Mouse (Mus musculus) liver, embryonic 13.5 days (tissue): Measurements from ENCODE around the gene Cep70. TPM values are rescaled to one million over a fixed set of nuclear protein-coding genes. Genes with fewer than 3 reads are reported as not detected.

ENCODE experiments used
- ATAC-seq: fragments of 200-750 bp; cut with Nextera tagmentation; 2 replicates; pipeline ENCODE4 v1.8.0; 2017; ENCODE audit warnings: low read depth, mild to moderate bottlenecking, moderate number of reproducible peaks, moderate library complexity
- DNase-seq: peaks from one replicate; pipeline ENCODE4 v3.0.0; 2022
- H3K27ac ChIP-seq: fragments of 300-500 bp; sonication (generic); 2 replicates; pipeline ENCODE4 v1.5.1; 2015; ENCODE audit warnings: moderate library complexity, mild to moderate bottlenecking, inconsistent platforms
- H3K27me3 ChIP-seq: fragments of 300-500 bp; sonication (generic); 2 replicates; pipeline ENCODE4 v1.6.1; 2015; ENCODE audit warnings: mild to moderate bottlenecking, inconsistent platforms
- H3K36me3 ChIP-seq: fragments of 300-500 bp; sonication (generic); 2 replicates; pipeline ENCODE4 v1.6.1; 2015; ENCODE audit warnings: mild to moderate bottlenecking, inconsistent platforms
- H3K4me1 ChIP-seq: fragments of 300-500 bp; sonication (generic); replicated peaks from 2 replicates; pipeline ENCODE4 v1.6.1; 2015; ENCODE audit warnings: inconsistent platforms
- H3K4me2 ChIP-seq: fragments of 300-500 bp; sonication (generic); 2 replicates; pipeline ENCODE4 v1.6.1; 2015; ENCODE audit warnings: inconsistent platforms, mild to moderate bottlenecking, moderate library complexity
- H3K4me3 ChIP-seq: fragments of 300-500 bp; sonication (generic); replicated peaks from 2 replicates; pipeline ENCODE4 v1.5.1; 2015; ENCODE audit warnings: mild to moderate bottlenecking, inconsistent platforms
- H3K9ac ChIP-seq: fragments of 300-500 bp; sonication (generic); 2 replicates; pipeline ENCODE4 v1.6.1; 2015; ENCODE audit warnings: mild to moderate bottlenecking, inconsistent platforms
- H3K9me3 ChIP-seq: fragments of 300-500 bp; sonication (generic); replicated peaks from 2 replicates; pipeline ENCODE4 v1.6.1; 2016; ENCODE audit warnings: inconsistent platforms
- WGBS: fragments of 180-500 bp; shearing (Covaris S2); methylation state at CpG from one replicate; pipeline ENCODE4 v1.1.7; 2015; ENCODE audit not compliant: insufficient replicate concordance; 5-methylcytosine and 5-hydroxymethylcytosine counted together
- polyA plus RNA-seq: library from polyadenylated mRNA; unstranded; fragments of >200 nt; fragmentation: Nextera tagmentation; extraction: Ambion mirVana; gene quantifications from 2 replicates; pipeline ENCODE4 v1.2.1, GENCODE M21; 2015

Cep70 gene
- polyA plus RNA-seq, 1 experiment from 2014 or later = 30.1 TPM

GRCm38 (mm10) chr9:99319343-99319951 is 76.3 kb downstream of the Cep70 start:
- WGBS = 56% methylated on average over 8 of the region's 8 CpGs
- ATAC-seq = no peak

GRCm38 (mm10) chr9:99320006-99320405 is 76.8 kb downstream of the Cep70 start:
- H3K27ac ChIP-seq = no peak overlapping the region
- no peak overlapping the region for H3K4me2 ChIP-seq
- DNase-seq (no peak), ATAC-seq (no peak)
- 0 out of 2 replicates have a peak, but pooled peaks cover 5% of the 10 kb centered on the region for H3K27me3 ChIP-seq
- no peak overlapping the region for H3K4me3 ChIP-seq
- no peaks in the 10 kb centered on the region for H3K36me3 ChIP-seq
- whole genome bisulfite sequencing = 68% methylated on average over 8 of the region's 8 CpGs
- H3K9me3 ChIP-seq = no peaks in the 10 kb centered on the region
- no peaks in the 10 kb centered on the region for H3K4me1 ChIP-seq
- no peak overlapping the region for H3K9ac ChIP-seq

More at GRCm38 (mm10) chr9:99319343-99319951, 76.3 kb downstream of the Cep70 start:
- no peak overlapping the region for H3K9ac ChIP-seq
- no peak overlapping the region for H3K27ac ChIP-seq
- no peak for DNase-seq
- no peaks in the 10 kb centered on the region for H3K36me3 ChIP-seq
- H3K4me3 ChIP-seq = no peak overlapping the region
- H3K9me3 ChIP-seq = no peaks in the 10 kb centered on the region
- H3K4me1 ChIP-seq = no peaks in the 10 kb centered on the region
- H3K4me2 ChIP-seq = no peak overlapping the region
- 0 out of 2 replicates have a peak, but pooled peaks cover 5% of the 10 kb centered on the region for H3K27me3 ChIP-seq

GRCm38 (mm10) chr9:99325208-99325929 is 82.2 kb downstream of the Cep70 start:
- no peaks in the 10 kb centered on the region for H3K27me3 ChIP-seq
- WGBS = 75% methylated on average over 7 of the region's 7 CpGs
- H3K36me3 ChIP-seq = no peaks in the 10 kb centered on the region
- H3K4me1 ChIP-seq = no peaks in the 10 kb centered on the region
- H3K4me3 ChIP-seq = no peak overlapping the region
- no peaks in the 10 kb centered on the region for H3K9me3 ChIP-seq
- DNase-seq (no peak), ATAC-seq (no peak)
- no peak overlapping the region for H3K4me2 ChIP-seq
- H3K27ac ChIP-seq = no peak overlapping the region
- H3K9ac ChIP-seq = no peak overlapping the region

- Histone ChIP-seq H3K9ac (no peak overlapping the region), H3K4me1 (no peaks in the 10 kb centered on the region), H3K27me3 (no peaks in the 10 kb centered on the region), H3K4me3 (no peak overlapping the region), H3K4me2 (no peak overlapping the region), H3K9me3 (no peaks in the 10 kb centered on the region), H3K36me3 (no peaks in the 10 kb centered on the region), H3K27ac (no peak overlapping the region)
- no peak for ATAC-seq
- WGBS = 59% methylated on average over 4 of the region's 4 CpGs
- DNase-seq = no peak
Measured at GRCm38 (mm10) chr9:99325961-99326360, 82.8 kb downstream of the Cep70 start.

GRCm38 (mm10) chr9:99326881-99327280 is 83.7 kb downstream of the Cep70 start:
- Histone ChIP-seq H3K4me1 (no peaks in the 10 kb centered on the region), H3K4me2 (no peak overlapping the region), H3K9ac (no peak overlapping the region), H3K9me3 (no peaks in the 10 kb centered on the region), H3K27ac (no peak overlapping the region), H3K4me3 (no peak overlapping the region), H3K27me3 (no peaks in the 10 kb centered on the region), H3K36me3 (no peaks in the 10 kb centered on the region)
- DNase-seq (no peak), ATAC-seq (no peak)
- 66% methylated on average over 4 of the region's 4 CpGs for WGBS

- Histone ChIP-seq H3K4me2 (no peak overlapping the region), H3K4me3 (no peak overlapping the region), H3K9me3 (no peaks in the 10 kb centered on the region), H3K4me1 (peaks cover 1% of the 10 kb centered on the region), H3K36me3 (no peaks in the 10 kb centered on the region), H3K27me3 (0 out of 2 replicates have a peak, but pooled peaks cover 4% of the 10 kb centered on the region), H3K27ac (no peak overlapping the region), H3K9ac (no peak overlapping the region)
- WGBS = 61% methylated on average over 4 of the region's 4 CpGs
- ATAC-seq (no peak), DNase-seq (no peak)
Measured at GRCm38 (mm10) chr9:99336538-99336937, 93.4 kb downstream of the Cep70 start.

- ATAC-seq = no peak
- no peak overlapping the region for H3K4me3 ChIP-seq
- H3K9ac ChIP-seq = no peak overlapping the region
- H3K27ac ChIP-seq = no peak overlapping the region
- H3K36me3 ChIP-seq = no peaks in the 10 kb centered on the region
- no peak for DNase-seq
- no peak overlapping the region for H3K4me2 ChIP-seq
- WGBS = 75% methylated on average over 1 of the region's 1 CpGs
- peaks cover 3% of the 10 kb centered on the region for H3K4me1 ChIP-seq
- no peaks in the 10 kb centered on the region for H3K9me3 ChIP-seq
- 0 out of 2 replicates have a peak, but pooled peaks cover 4% of the 10 kb centered on the region for H3K27me3 ChIP-seq
Measured at GRCm38 (mm10) chr9:99338293-99338692, 95.1 kb downstream of the Cep70 start.

GRCm38 (mm10) chr9:99339182-99339581 is 96.0 kb downstream of the Cep70 start:
- ATAC-seq (no peak), DNase-seq (no peak)
- H3K4me1 ChIP-seq = peaks cover 3% of the 10 kb centered on the region
- H3K27me3 ChIP-seq = 0 out of 2 replicates have a peak, but pooled peaks cover 4% of the 10 kb centered on the region
- H3K36me3 ChIP-seq = no peaks in the 10 kb centered on the region
- H3K4me3 ChIP-seq = no peak overlapping the region
- H3K9me3 ChIP-seq = no peaks in the 10 kb centered on the region
- H3K27ac ChIP-seq = no peak overlapping the region
- WGBS = 72% methylated on average over 1 of the region's 1 CpGs
- no peak overlapping the region for H3K4me2 ChIP-seq
- no peak overlapping the region for H3K9ac ChIP-seq

- Histone ChIP-seq H3K9me3 (no peaks in the 10 kb centered on the region), H3K27me3 (0 out of 2 replicates have a peak, but pooled peaks cover 4% of the 10 kb centered on the region), H3K27ac (no peak overlapping the region), H3K9ac (no peak overlapping the region), H3K4me2 (no peak overlapping the region), H3K4me3 (no peak overlapping the region), H3K4me1 (peaks cover 5% of the 10 kb centered on the region), H3K36me3 (no peaks in the 10 kb centered on the region)
- ATAC-seq (no peak), DNase-seq (no peak)
- 74% methylated on average over 12 of the region's 12 CpGs for WGBS
Measured at GRCm38 (mm10) chr9:99340126-99340525, 97.0 kb downstream of the Cep70 start.

- Histone ChIP-seq H3K4me3 (no peak overlapping the region), H3K27ac (no peak overlapping the region), H3K9ac (no peak overlapping the region), H3K4me1 (peaks cover 12% of the 10 kb centered on the region), H3K9me3 (no peaks in the 10 kb centered on the region), H3K27me3 (no peaks in the 10 kb centered on the region), H3K36me3 (no peaks in the 10 kb centered on the region), H3K4me2 (no peak overlapping the region)
- 12% methylated on average over 3 of the region's 3 CpGs for WGBS
- DNase-seq (no peak), ATAC-seq (no peak)
Measured at GRCm38 (mm10) chr9:99341600-99341999, 98.4 kb downstream of the Cep70 start.

GRCm38 (mm10) chr9:99345351-99345792 is 102.2 kb downstream of the Cep70 start:
- ATAC-seq = no peak; the same call in 1 of the 2 replicates
- Histone ChIP-seq H3K36me3 (no peaks in the 10 kb centered on the region), H3K27ac (no peak overlapping the region), H3K4me2 (no peak overlapping the region), H3K27me3 (0 out of 2 replicates have a peak, but pooled peaks cover 4% of the 10 kb centered on the region), H3K9me3 (no peaks in the 10 kb centered on the region), H3K9ac (no peak overlapping the region), H3K4me3 (no peak overlapping the region), H3K4me1 (peaks cover 12% of the 10 kb centered on the region)
- WGBS = 31% methylated on average over 4 of the region's 4 CpGs
- no peak for DNase-seq
